Mouse (Mus musculus): ENCODE data around the gene Zfp873.

The Zfp873 gene

GRCm38 (mm10) chr10:82047597-82048459 lies at the start of gene Zfp873:
Gene Zfp873 (plus strand): TSS chr10:82048123.
- 7% methylated on average over 35 of the region's 35 CpGs for WGBS

DNA sequence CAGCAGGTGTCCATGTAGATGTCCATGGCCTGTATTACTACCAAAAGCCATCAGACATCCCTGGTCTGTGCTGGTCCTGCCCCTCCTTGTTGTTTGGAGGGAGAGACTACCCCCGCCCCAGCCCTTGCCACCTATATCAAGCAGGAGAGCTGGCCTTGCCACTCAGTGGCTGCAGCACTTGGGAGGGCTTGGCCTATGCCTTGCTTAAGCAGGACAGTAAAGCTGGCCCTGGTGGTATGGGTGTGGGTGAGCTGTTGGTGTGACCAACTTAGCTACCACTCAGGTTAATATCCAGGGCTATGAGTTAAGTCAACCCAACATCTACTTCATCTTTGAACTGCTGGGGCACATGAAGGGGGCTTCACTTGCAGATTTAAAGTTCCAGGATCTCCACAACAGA lies 44.7 kb upstream of the Zfp873 start:
- 95% methylated on average over 1 of the region's 1 CpGs for WGBS

GRCm38 (mm10) chr10:82004822-82005221 lies 43.1 kb upstream of the Zfp873 start:
- 67% methylated on average over 2 of the region's 2 CpGs for WGBS

GRCm38 (mm10) chr10:82042191-82042590 lies 5.7 kb upstream of the Zfp873 start:
- WGBS = 68% methylated on average over 2 of the region's 2 CpGs

- 93% methylated on average over 3 of the region's 3 CpGs for WGBS
Measured at GRCm38 (mm10) chr10:82046603-82047002, 1.3 kb upstream of the Zfp873 start.

- 16% methylated on average over 10 of the region's 10 CpGs for WGBS
Measured at GRCm38 (mm10) chr10:82048460-82048804, 509 bp downstream of the Zfp873 start.

- WGBS = 17% methylated on average over 42 of the region's 42 CpGs
Measured at GRCm38 (mm10) chr10:82082728-82083621, 35.1 kb downstream of the Zfp873 start, which contains the start of gene BC024063. Gene BC024063 (plus strand): TSS chr10:82083353.

DNA sequence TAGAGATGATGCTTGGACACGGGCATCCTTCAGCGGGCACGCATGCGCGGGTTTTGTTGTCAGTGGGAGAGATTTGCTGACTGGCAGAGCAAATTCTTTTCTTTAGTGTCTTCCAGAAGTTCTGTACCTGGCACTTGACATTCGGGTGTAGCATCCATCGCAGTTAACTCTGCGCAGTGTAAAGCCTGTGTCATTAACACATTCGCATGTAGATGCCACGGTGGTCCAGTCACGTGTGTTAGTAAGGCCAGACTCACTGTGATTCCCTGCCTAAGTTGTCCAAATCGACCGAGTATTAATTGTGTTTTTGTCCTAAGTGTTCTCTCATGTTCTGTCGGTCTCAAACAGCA lies 35.7 kb downstream of the Zfp873 start:
- WGBS = 12% methylated on average over 14 of the region's 14 CpGs
